Mouse (Mus musculus): ENCODE measurements around the gene Id1. TPM values are rescaled to one million over a fixed set of nuclear protein-coding genes. Genes with fewer than 3 reads are reported as not detected.
A peak's percentile ranks its signal among the peaks of the same experiment; 100 is the strongest.

Id1 gene
- polyA plus RNA-seq, 1 experiment from 2014 or later = 116 TPM

- peaks cover 10% of the 10 kb centered on the region for H3K36me3 ChIP-seq (ENCODE audit: control insufficient read depth, insufficient read depth, low read length)
- 1% methylated on average over 31 of the region's 31 CpGs for WGBS
- H3K4me3 ChIP-seq (ENCODE audit: low read depth, low read length) = peak overlapping the region; percentile 30
- peak overlapping the region; percentile 83 for H3K27ac ChIP-seq (ENCODE audit: low read depth, low read length)
- DNase-seq (ENCODE audit: low spot score) (peak; percentile 89), ATAC-seq (ENCODE audit: insufficient read depth, low FRiP score, low TSS enrichment) (peak; percentile 89)
- H3K9ac ChIP-seq (ENCODE audit: low read length) = peak overlapping the region; percentile 64
- H3K27me3 ChIP-seq (ENCODE audit: control insufficient read depth, insufficient read depth, low read length) = no peaks in the 10 kb centered on the region
- H3K4me2 ChIP-seq (ENCODE audit: low read depth) = peak overlapping the region; percentile 60
- H3K4me1 ChIP-seq (ENCODE audit: control insufficient read depth, insufficient read depth, low read length) = peaks cover 19% of the 10 kb centered on the region
- no peaks in the 10 kb centered on the region for H3K9me3 ChIP-seq (ENCODE audit: control insufficient read depth, low read length)
Measured at GRCm38 (mm10) chr2:152707627-152708026, 28.4 kb upstream of the Id1 start.

DNA sequence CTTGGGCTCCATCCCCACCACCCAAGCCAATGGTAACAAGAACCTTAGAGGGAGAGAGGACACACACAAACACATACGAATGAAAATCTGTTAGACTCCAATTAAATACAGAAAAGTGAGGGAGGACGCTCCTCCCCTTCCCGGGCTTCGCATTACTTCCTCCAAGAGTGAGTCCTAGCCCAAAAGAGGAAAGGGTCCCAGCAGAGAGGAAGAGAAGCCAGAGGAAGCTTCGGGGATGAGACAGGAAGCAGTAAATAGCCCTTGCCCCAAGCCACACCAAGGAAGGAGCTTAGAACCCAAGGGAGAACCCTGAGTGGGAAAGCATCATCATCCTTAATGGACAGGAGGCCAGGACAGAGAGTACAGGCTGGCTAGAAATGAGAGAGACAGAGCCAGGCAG is 27.0 kb upstream of the Id1 start:
- no peak for ATAC-seq (ENCODE audit: insufficient read depth, low FRiP score, low TSS enrichment)
- H3K27me3 ChIP-seq (ENCODE audit: control insufficient read depth, insufficient read depth, low read length) = no peaks in the 10 kb centered on the region
- 89% methylated on average over 5 of the region's 5 CpGs for WGBS

DNA sequence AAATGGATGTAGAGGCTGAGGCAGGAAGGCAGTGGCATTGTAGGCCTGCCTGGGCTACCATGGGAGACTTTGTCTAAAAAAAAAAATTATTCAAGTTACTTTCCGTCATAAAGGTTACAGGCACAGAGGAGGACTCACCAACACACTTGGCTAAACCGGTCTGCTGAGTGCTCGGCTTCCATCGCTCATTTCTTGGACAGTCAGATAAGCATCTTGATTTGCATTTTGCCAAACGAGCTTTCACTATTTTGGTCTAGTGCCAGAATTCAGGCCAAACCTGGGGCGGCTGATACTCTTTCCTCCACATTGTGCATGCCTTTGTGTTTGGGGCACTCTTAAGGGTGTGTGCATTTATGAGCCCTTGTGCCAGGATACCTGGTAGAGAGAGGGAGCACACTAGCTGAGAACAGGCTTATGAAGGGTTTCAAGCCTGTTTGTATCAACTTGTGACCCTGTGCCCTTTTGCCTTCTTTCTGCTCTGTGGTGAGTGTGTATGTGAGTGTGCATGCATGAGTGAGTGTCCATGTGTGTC is 19.7 kb upstream of the Id1 start:
- Histone ChIP-seq H3K9ac (ENCODE audit: low read length) (no peak overlapping the region), H3K27me3 (ENCODE audit: control insufficient read depth, insufficient read depth, low read length) (no peaks in the 10 kb centered on the region), H3K4me1 (ENCODE audit: control insufficient read depth, insufficient read depth, low read length) (peaks cover 16% of the 10 kb centered on the region), H3K27ac (ENCODE audit: low read depth, low read length) (no peak overlapping the region), H3K4me3 (ENCODE audit: low read depth, low read length) (no peak overlapping the region), H3K36me3 (ENCODE audit: control insufficient read depth, insufficient read depth, low read length) (no peaks in the 10 kb centered on the region), H3K9me3 (ENCODE audit: control insufficient read depth, low read length) (no peaks in the 10 kb centered on the region), H3K4me2 (ENCODE audit: low read depth) (no peak overlapping the region)
- WGBS = 89% methylated on average over 6 of the region's 6 CpGs
- ATAC-seq (ENCODE audit: insufficient read depth, low FRiP score, low TSS enrichment) = no peak
- DNase-seq (ENCODE audit: low spot score) = no peak

More for the DNA sequence above, 27.0 kb upstream of the Id1 start:
- no peak overlapping the region for H3K4me3 ChIP-seq (ENCODE audit: low read depth, low read length)
- no peak overlapping the region for H3K9ac ChIP-seq (ENCODE audit: low read length)
- DNase-seq (ENCODE audit: low spot score) = no peak
- H3K27ac ChIP-seq (ENCODE audit: low read depth, low read length) = no peak overlapping the region
- H3K36me3 ChIP-seq (ENCODE audit: control insufficient read depth, insufficient read depth, low read length) = peaks cover 5% of the 10 kb centered on the region; the same call in 1 of the 2 replicates
- peaks cover 19% of the 10 kb centered on the region for H3K4me1 ChIP-seq (ENCODE audit: control insufficient read depth, insufficient read depth, low read length)
- no peaks in the 10 kb centered on the region for H3K9me3 ChIP-seq (ENCODE audit: control insufficient read depth, low read length)
- H3K4me2 ChIP-seq (ENCODE audit: low read depth) = no peak overlapping the region

- no peak overlapping the region; the same call in 1 of the 2 replicates for H3K4me2 ChIP-seq (ENCODE audit: low read depth)
Measured at GRCm38 (mm10) chr2:152717652-152718051, 18.4 kb upstream of the Id1 start.

GRCm38 (mm10) chr2:152718076-152718475 is 18.0 kb upstream of the Id1 start:
- ATAC-seq (ENCODE audit: insufficient read depth, low FRiP score, low TSS enrichment) = peak; percentile 94
- Histone ChIP-seq H3K4me1 (ENCODE audit: control insufficient read depth, insufficient read depth, low read length) (peaks cover 16% of the 10 kb centered on the region), H3K36me3 (ENCODE audit: control insufficient read depth, insufficient read depth, low read length) (no peaks in the 10 kb centered on the region), H3K27ac (ENCODE audit: low read depth, low read length) (peak overlapping the region; percentile 61), H3K9me3 (ENCODE audit: control insufficient read depth, low read length) (no peaks in the 10 kb centered on the region), H3K27me3 (ENCODE audit: control insufficient read depth, insufficient read depth, low read length) (no peaks in the 10 kb centered on the region), H3K9ac (ENCODE audit: low read length) (no peak overlapping the region), H3K4me3 (ENCODE audit: low read depth, low read length) (no peak overlapping the region), H3K4me2 (ENCODE audit: low read depth) (no peak overlapping the region)
- 16% methylated on average over 6 of the region's 6 CpGs for WGBS
- DNase-seq (ENCODE audit: low spot score) = peak; percentile 85

More at GRCm38 (mm10) chr2:152717652-152718051, 18.4 kb upstream of the Id1 start:
- Histone ChIP-seq H3K27ac (ENCODE audit: low read depth, low read length) (peak overlapping the region; percentile 61), H3K36me3 (ENCODE audit: control insufficient read depth, insufficient read depth, low read length) (no peaks in the 10 kb centered on the region), H3K27me3 (ENCODE audit: control insufficient read depth, insufficient read depth, low read length) (no peaks in the 10 kb centered on the region), H3K4me1 (ENCODE audit: control insufficient read depth, insufficient read depth, low read length) (peaks cover 16% of the 10 kb centered on the region), H3K9me3 (ENCODE audit: control insufficient read depth, low read length) (no peaks in the 10 kb centered on the region), H3K9ac (ENCODE audit: low read length) (no peak overlapping the region), H3K4me3 (ENCODE audit: low read depth, low read length) (no peak overlapping the region)
- 38% methylated on average over 11 of the region's 11 CpGs for WGBS
- peak; percentile 59; the same call in 1 of the 2 replicates for ATAC-seq (ENCODE audit: insufficient read depth, low FRiP score, low TSS enrichment)
- peak; percentile 49 for DNase-seq (ENCODE audit: low spot score)

DNA sequence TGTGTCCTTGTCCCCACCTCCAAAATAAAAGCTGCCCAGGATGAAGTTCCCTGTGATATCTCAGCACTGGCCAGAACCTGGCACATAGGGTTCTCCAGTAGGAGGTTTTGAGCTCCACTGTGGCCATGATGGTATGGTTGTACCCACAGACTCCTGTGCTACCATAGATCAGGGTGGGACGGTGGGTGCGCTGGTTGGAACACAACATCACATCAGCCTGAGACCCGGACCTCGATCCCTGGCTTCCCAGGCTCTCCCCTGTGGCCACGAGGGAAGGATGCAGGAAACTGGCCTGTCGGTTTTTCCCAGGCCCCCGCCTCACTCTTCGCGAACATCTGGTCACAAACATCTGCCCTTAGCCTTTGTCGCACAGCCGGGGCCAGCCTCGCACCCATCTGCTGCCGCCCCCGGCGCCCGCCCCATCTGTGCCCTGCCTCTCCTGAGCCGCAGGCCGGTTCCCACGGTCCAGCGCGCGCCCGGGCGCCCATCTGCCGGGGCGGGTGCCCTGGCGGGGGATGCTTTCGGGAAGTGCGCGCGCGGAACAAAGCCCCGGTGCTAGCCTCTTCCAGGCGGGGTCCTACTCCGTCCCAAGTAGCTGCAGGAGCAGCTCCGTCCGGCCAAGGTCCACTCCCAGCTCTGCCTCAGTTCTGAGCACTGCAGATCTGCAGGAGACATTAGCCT is 12.3 kb upstream of the Id1 start:
- Histone ChIP-seq H3K4me3 (ENCODE audit: low read depth, low read length) (peak overlapping the region; percentile 17), H3K27me3 (ENCODE audit: control insufficient read depth, insufficient read depth, low read length) (no peaks in the 10 kb centered on the region), H3K9me3 (ENCODE audit: control insufficient read depth, low read length) (no peaks in the 10 kb centered on the region), H3K4me1 (ENCODE audit: control insufficient read depth, insufficient read depth, low read length) (peaks cover 19% of the 10 kb centered on the region), H3K9ac (ENCODE audit: low read length) (peak overlapping the region; percentile 53), H3K27ac (ENCODE audit: low read depth, low read length) (0 out of 2 replicates have a peak overlapping the region, but pooled peaks have one; percentile 3), H3K4me2 (ENCODE audit: low read depth) (peak overlapping the region; percentile 38), H3K36me3 (ENCODE audit: control insufficient read depth, insufficient read depth, low read length) (no peaks in the 10 kb centered on the region)
- 2% methylated on average over 36 of the region's 37 CpGs for WGBS
- ATAC-seq (ENCODE audit: insufficient read depth, low FRiP score, low TSS enrichment) = peak; percentile 76
- DNase-seq (ENCODE audit: low spot score) = peak; percentile 84

DNA sequence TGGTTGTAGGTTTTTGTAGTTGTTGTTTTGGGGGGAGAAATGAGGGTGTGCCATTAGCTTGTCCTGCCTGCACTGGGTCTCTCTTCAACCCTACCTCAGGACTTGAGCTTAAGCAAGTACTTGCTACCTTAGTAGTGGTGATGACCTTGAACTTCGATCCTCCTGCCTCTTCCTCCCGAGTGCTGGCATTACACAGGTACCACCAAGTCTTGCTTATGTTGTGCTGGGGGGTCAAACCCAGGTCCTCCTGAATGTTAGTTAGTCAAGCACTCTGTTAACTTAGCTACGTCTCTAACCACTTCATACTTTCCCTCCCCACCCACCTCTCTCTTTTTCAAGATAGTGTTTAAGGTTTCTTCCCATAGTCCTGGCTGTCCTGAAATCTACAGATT is 11.7 kb upstream of the Id1 start:
- no peaks in the 10 kb centered on the region for H3K27me3 ChIP-seq (ENCODE audit: control insufficient read depth, insufficient read depth, low read length)
- no peaks in the 10 kb centered on the region for H3K9me3 ChIP-seq (ENCODE audit: control insufficient read depth, low read length)
- H3K4me2 ChIP-seq (ENCODE audit: low read depth) = peak overlapping the region; percentile 38
- peak; percentile 19 for DNase-seq (ENCODE audit: low spot score)
- WGBS = 60% methylated on average over 3 of the region's 3 CpGs
- peak overlapping the region; percentile 17 for H3K4me3 ChIP-seq (ENCODE audit: low read depth, low read length)
- H3K36me3 ChIP-seq (ENCODE audit: control insufficient read depth, insufficient read depth, low read length) = no peaks in the 10 kb centered on the region
- peaks cover 17% of the 10 kb centered on the region; the same call in 1 of the 2 replicates for H3K4me1 ChIP-seq (ENCODE audit: control insufficient read depth, insufficient read depth, low read length)
- H3K9ac ChIP-seq (ENCODE audit: low read length) = peak overlapping the region; percentile 53
- 0 out of 2 replicates have a peak, but pooled peaks have one; percentile 6 for ATAC-seq (ENCODE audit: insufficient read depth, low FRiP score, low TSS enrichment)
- no peak overlapping the region for H3K27ac ChIP-seq (ENCODE audit: low read depth, low read length)

- no peak overlapping the region for H3K4me2 ChIP-seq (ENCODE audit: low read depth)
- no peak overlapping the region for H3K27ac ChIP-seq (ENCODE audit: low read depth, low read length)
- H3K9ac ChIP-seq (ENCODE audit: low read length) = peak overlapping the region; percentile 35
- H3K36me3 ChIP-seq (ENCODE audit: control insufficient read depth, insufficient read depth, low read length) = no peaks in the 10 kb centered on the region
- no peak for ATAC-seq (ENCODE audit: insufficient read depth, low FRiP score, low TSS enrichment)
- DNase-seq (ENCODE audit: low spot score) = peak; percentile 28
- H3K9me3 ChIP-seq (ENCODE audit: control insufficient read depth, low read length) = no peaks in the 10 kb centered on the region
- 32% methylated on average over 15 of the region's 15 CpGs for WGBS
- H3K27me3 ChIP-seq (ENCODE audit: control insufficient read depth, insufficient read depth, low read length) = no peaks in the 10 kb centered on the region
- H3K4me1 ChIP-seq (ENCODE audit: control insufficient read depth, insufficient read depth, low read length) = peaks cover 22% of the 10 kb centered on the region; the same call in 1 of the 2 replicates
- no peak overlapping the region for H3K4me3 ChIP-seq (ENCODE audit: low read depth, low read length)
Measured at GRCm38 (mm10) chr2:152725178-152725750, 10.8 kb upstream of the Id1 start.

All from neural tube, embryonic 11.5 days (tissue).